In the genomic region with DNA sequence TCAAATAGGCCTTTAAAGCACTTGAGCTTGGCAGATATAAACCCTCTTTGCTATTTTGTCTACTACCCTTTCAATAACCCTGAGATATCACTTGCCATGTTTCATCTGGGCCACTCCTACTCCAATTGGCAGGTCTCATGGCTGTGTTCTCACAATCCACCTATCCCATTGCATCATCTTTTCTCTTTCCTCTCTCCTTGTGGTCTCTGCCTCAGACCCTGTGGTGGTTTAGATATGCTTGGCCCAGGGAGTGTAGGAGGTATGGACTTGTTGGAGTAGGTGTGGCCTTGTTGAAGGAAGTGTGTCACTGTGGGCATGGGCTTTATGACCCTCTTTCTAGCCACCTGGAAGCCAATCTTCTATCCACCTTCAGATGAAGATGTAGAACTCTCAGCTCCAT, we compare ENCODE assay signal across 28 mouse cellular contexts.
DNase-seq lines count a peak whose midpoint lies in the region; ATAC-seq and TF ChIP-seq lines count a peak whose summit lies in the region.
"Had no signal": no experiment of that assay in that cellular context is flagged by ENCODE, and none has a peak within 500 bp of the region (broad histone marks: within the 10 kb centered on the region; RNA-seq: fewer than 3 reads in every experiment).

No protein-coding gene starts in this region.

- DNase-seq in heart, embryonic 10.5 days (ENCODE audit: low spot score), result peak; percentile 24
- no peak for DNase-seq in heart, postnatal 4 days
- DNase-seq in MEL (ENCODE audit: low read depth, low spot score), result peak; percentile 83
- DNase-seq in kidney, postnatal 4 days, result no peak
- no peak for DNase-seq in urinary bladder, adult 2 months (ENCODE audit: low spot score)
- DNase-seq in kidney, adult 9 months, result no peak
- DNase-seq: adrenal gland, postnatal 10 days; adrenal gland, postnatal 36 days; cerebellum, adult 18-20 months; cerebellum, adult 9-10 months; cerebellum, postnatal 14 days; embryo, embryonic 11 days; forebrain, postnatal 0 days; gastrocnemius, adult 2 months; gastrocnemius, postnatal 14 days; heart, adult 18-20 months; heart, postnatal 14 days had no signal

- H3K4me2 ChIP-seq in myocyte (ENCODE audit: low read depth), result no peak overlapping the region
- H3K4me2 ChIP-seq: embryonic facial prominence, embryonic 13.5 days; forebrain, embryonic 13.5 days; heart, embryonic 13.5 days; hindbrain, embryonic 12.5 days; hindbrain, embryonic 15.5 days had no signal

- H3K79me2 ChIP-seq in MEL (ENCODE audit: control insufficient read depth, insufficient read depth, low read length, poor library complexity), result no peaks in the 10 kb centered on the region
- H3K79me2 ChIP-seq in myocyte (ENCODE audit: control insufficient read depth, insufficient read depth), result no peaks in the 10 kb centered on the region

- no peaks in the 10 kb centered on the region for H3K36me3 ChIP-seq in heart, embryonic 10.5 days
- H3K36me3 ChIP-seq in MEL (ENCODE audit: control insufficient read depth in 1 of 2, insufficient read depth in 2 of 2, low read length in 2 of 2), result peaks cover 0 to 6% of the 10 kb centered on the region in 2 experiments; a peak in 2 of 4 replicates
- no peaks in the 10 kb centered on the region for H3K36me3 ChIP-seq in myocyte (ENCODE audit: control insufficient read depth, insufficient read depth)
- H3K36me3 ChIP-seq: embryonic facial prominence, embryonic 10.5 days; embryonic facial prominence, embryonic 13.5 days; heart, embryonic 13.5 days; hindbrain, embryonic 12.5 days; hindbrain, embryonic 15.5 days had no signal

- H3K9me3 ChIP-seq in heart, embryonic 10.5 days, result no peaks in the 10 kb centered on the region
- no peaks in the 10 kb centered on the region for H3K9me3 ChIP-seq in MEL (replicated peaks; ENCODE audit: insufficient read depth, low read length)
- H3K9me3 ChIP-seq: embryonic facial prominence, embryonic 10.5 days; embryonic facial prominence, embryonic 13.5 days; forebrain, embryonic 13.5 days; heart, embryonic 13.5 days; hindbrain, embryonic 12.5 days; hindbrain, embryonic 15.5 days had no signal

- TF ChIP-seq POLR2A in MEL (IDR thresholded peaks at IDR 0.05; ENCODE audit: control insufficient read depth in 1 of 2, insufficient read depth in 1 of 2, low read depth in 1 of 2, low read length in 2 of 2, poor library complexity in 1 of 2), result no peak
- no peak for TF ChIP-seq POLR2A in myocyte (IDR thresholded peaks at IDR 0.05; ENCODE audit: insufficient read length, low read depth)

- TF ChIP-seq EP300 in MEL (IDR thresholded peaks at IDR 0.05; ENCODE audit: low read depth in 1 of 2, low read length in 2 of 2), result peak in 1 of 2 experiments; percentile 63; a peak in 1 of 4 replicates

- H3K27ac ChIP-seq in heart, embryonic 10.5 days, result no peak overlapping the region
- H3K27ac ChIP-seq in MEL (ENCODE audit: control insufficient read depth, low read depth, low read length), result no peak overlapping the region
- H3K27ac ChIP-seq: embryonic facial prominence, embryonic 10.5 days; embryonic facial prominence, embryonic 13.5 days; forebrain, embryonic 13.5 days; gastrocnemius, adult 2 months; heart, embryonic 13.5 days; hindbrain, embryonic 12.5 days; hindbrain, embryonic 15.5 days had no signal

- no peak for TF ChIP-seq CTCF in MEL (IDR thresholded peaks at IDR 0.05 in 2 of 3, conservative IDR thresholded peaks at IDR 0.05 in 1 of 3; ENCODE audit: control insufficient read depth in 1 of 3, insufficient read depth in 1 of 3, low read depth in 2 of 3, low read length in 3 of 3, poor library complexity in 1 of 3, severe bottlenecking in 1 of 3)

- no peaks in the 10 kb centered on the region for H3K27me3 ChIP-seq in heart, embryonic 10.5 days (ENCODE audit: insufficient read depth, poor library complexity, severe bottlenecking)
- H3K27me3 ChIP-seq in MEL (ENCODE audit: control insufficient read depth in 1 of 2, insufficient read depth in 2 of 2, low read length in 2 of 2) (no peaks in the 10 kb centered on the region; a peak in 1 of 4 replicates), myocyte (ENCODE audit: control insufficient read depth, insufficient read depth, insufficient read length) (no peaks in the 10 kb centered on the region)
- H3K27me3 ChIP-seq: embryonic facial prominence, embryonic 13.5 days; forebrain, embryonic 13.5 days; heart, embryonic 13.5 days; hindbrain, embryonic 12.5 days; hindbrain, embryonic 15.5 days; Patski had no signal

- H3K4me1 ChIP-seq in heart, embryonic 10.5 days, result peaks cover 15% of the 10 kb centered on the region
- H3K4me1 ChIP-seq in MEL (ENCODE audit: control insufficient read depth in 1 of 2, insufficient read depth in 2 of 2, low read length in 2 of 2), result peaks cover 4 to 8% of the 10 kb centered on the region in 2 experiments
- H3K4me1 ChIP-seq: embryonic facial prominence, embryonic 10.5 days; embryonic facial prominence, embryonic 13.5 days; forebrain, embryonic 13.5 days; hindbrain, embryonic 12.5 days; hindbrain, embryonic 15.5 days had no signal

- no peak overlapping the region for H3ac ChIP-seq in myocyte (ENCODE audit: control insufficient read depth, insufficient read length)

- TF ChIP-seq RAD21 in MEL (IDR thresholded peaks at IDR 0.05; ENCODE audit: low read depth, low read length), result no peak

- peak; percentile 68 for ATAC-seq in granulocyte monocyte progenitor cell, adult 5-6 weeks (replicated peaks; ENCODE audit: poor library complexity, severe bottlenecking)
- ATAC-seq: CD4-positive, CD25-positive, alpha-beta regulatory T cell, adult 4 months; forebrain, embryonic 13.5 days; forebrain, postnatal 0 days; Patski had no signal

- H3K9ac ChIP-seq in MEL (ENCODE audit: control insufficient read depth, low read depth, low read length, poor library complexity, severe bottlenecking), result no peak overlapping the region
- H3K9ac ChIP-seq: embryonic facial prominence, embryonic 13.5 days; forebrain, embryonic 13.5 days; forebrain, postnatal 0 days; heart, embryonic 13.5 days; hindbrain, embryonic 12.5 days; hindbrain, embryonic 15.5 days had no signal

- H3K4me3 ChIP-seq in heart, embryonic 10.5 days, result no peak overlapping the region
- H3K4me3 ChIP-seq in MEL (ENCODE audit: control insufficient read depth in 1 of 2, insufficient read depth in 1 of 2, low read depth in 2 of 2, low read length in 2 of 2), result no peak overlapping the region
- H3K4me3 ChIP-seq in myocyte, result no peak overlapping the region
- H3K4me3 ChIP-seq: embryonic facial prominence, embryonic 10.5 days; embryonic facial prominence, embryonic 13.5 days; erythroblast, embryonic 14.5 days; forebrain, embryonic 13.5 days; gastrocnemius, adult 2 months; heart, embryonic 13.5 days; hindbrain, embryonic 12.5 days; hindbrain, embryonic 15.5 days had no signal

TF ChIP-seq in MEL, 35 proteins besides CTCF, POLR2A, EP300 and RAD21:
- no peak for TF ChIP-seq MAZ (IDR thresholded peaks at IDR 0.05; ENCODE audit: low read depth, low read length)
- TF ChIP-seq TCF12 (IDR thresholded peaks at IDR 0.05; ENCODE audit: low read depth, low read length), result peak; percentile 37; the same call in 1 of the 2 replicates
- TF ChIP-seq MXI1 (IDR thresholded peaks at IDR 0.05; ENCODE audit: low read depth, low read length), result no peak; the same call in 1 of the 2 replicates
- peak; percentile 24; the same call in 1 of the 2 replicates for TF ChIP-seq TAL1 (IDR thresholded peaks at IDR 0.05; ENCODE audit: low read length)
- 0 out of 2 replicates have a peak, but pooled peaks have one; percentile 27 for TF ChIP-seq MAX (IDR thresholded peaks at IDR 0.05; ENCODE audit: low read length)
- 0 out of 2 replicates have a peak, but pooled peaks have one; percentile 37 for TF ChIP-seq MYC (IDR thresholded peaks at IDR 0.05; ENCODE audit: low read depth, low read length)
- peak; percentile 76 for TF ChIP-seq ETS1 (IDR thresholded peaks at IDR 0.05; ENCODE audit: low read depth, low read length)
- no peak for TF ChIP-seq POLR2AphosphoS2 (IDR thresholded peaks at IDR 0.05; ENCODE audit: low read length)
- no peak for TF ChIP-seq ZMIZ1 (IDR thresholded peaks at IDR 0.05; ENCODE audit: low read depth, low read length)
- no peak for TF ChIP-seq BHLHE40 (IDR thresholded peaks at IDR 0.05; ENCODE audit: borderline replicate concordance, low read depth, low read length)
- no peak for TF ChIP-seq GATA1 (IDR thresholded peaks at IDR 0.05; ENCODE audit: low read depth, low read length)
- TF ChIP-seq SIN3A (IDR thresholded peaks at IDR 0.05; ENCODE audit: low read length), result peak; percentile 29; the same call in 1 of the 2 replicates
- no peak for TF ChIP-seq JUND (IDR thresholded peaks at IDR 0.05; ENCODE audit: low read depth, low read length)
- TF ChIP-seq ZNF384 (IDR thresholded peaks at IDR 0.05; ENCODE audit: low read depth, low read length), result no peak

TF ChIP-seq in myocyte, 11 proteins besides CTCF, POLR2A, EP300 and RAD21:
- TF ChIP-seq CEBPB (IDR thresholded peaks at IDR 0.05; ENCODE audit: insufficient read depth, poor library complexity, severe bottlenecking), result 0 out of 2 replicates have a peak, but pooled peaks have one; percentile 10
- no peak for TF ChIP-seq MYOG (IDR thresholded peaks at IDR 0.05; ENCODE audit: control insufficient read depth in 1 of 3, insufficient read depth in 1 of 3, insufficient read length in 2 of 3, low read depth in 2 of 3)

Comparison
In these comparisons a context has a peak if more than half of its experiments do, and no peak if none do; other contexts are left out.
1. DNase-seq: peak in heart, embryonic 10.5 days (single experiment) and MEL (single experiment); none in heart, postnatal 4 days (single experiment), kidney, postnatal 4 days (0 of 2), urinary bladder, adult 2 months (single experiment) and kidney, adult 9 months (single experiment).